Mouse (Mus musculus) embryonic facial prominence, embryonic 15.5 days (tissue): Measurements from ENCODE around the gene Pigc. TPM values are rescaled to one million over a fixed set of nuclear protein-coding genes. Genes with fewer than 3 reads are reported as not detected.

ENCODE experiments used
- ATAC-seq: fragments of 200-750 bp; cut with Nextera tagmentation; 2 replicates; pipeline ENCODE4 v1.8.0; 2017; ENCODE audit warnings: low read depth, moderate TSS enrichment; ENCODE audit not compliant: insufficient number of reproducible peaks, low FRiP score, low TSS enrichment
- H3K27ac ChIP-seq: fragments of 300-500 bp; sonication (generic); replicated peaks from 2 replicates; pipeline ENCODE4 v1.5.1; 2015; ENCODE audit warnings: mild to moderate bottlenecking, inconsistent platforms
- H3K27me3 ChIP-seq: fragments of 300-500 bp; sonication (generic); 2 replicates; pipeline ENCODE4 v1.6.1; 2015; ENCODE audit warnings: inconsistent platforms
- H3K36me3 ChIP-seq: fragments of 300-500 bp; sonication (generic); 2 replicates; pipeline ENCODE4 v1.6.1; 2015; ENCODE audit warnings: mild to moderate bottlenecking, inconsistent platforms
- H3K4me1 ChIP-seq: fragments of 300-500 bp; sonication (generic); 2 replicates; pipeline ENCODE4 v1.6.1; 2015; ENCODE audit warnings: inconsistent platforms
- H3K4me2 ChIP-seq: fragments of 300-500 bp; sonication (generic); replicated peaks from 2 replicates; pipeline ENCODE4 v1.6.1; 2015; ENCODE audit warnings: mild to moderate bottlenecking, inconsistent platforms
- H3K4me3 ChIP-seq: fragments of 300-500 bp; sonication (generic); replicated peaks from 2 replicates; pipeline ENCODE4 v1.5.1; 2015; ENCODE audit warnings: mild to moderate bottlenecking, inconsistent platforms
- H3K9ac ChIP-seq: fragments of 300-500 bp; sonication (generic); 2 replicates; pipeline ENCODE4 v1.6.1; 2015; ENCODE audit warnings: inconsistent platforms
- H3K9me3 ChIP-seq: fragments of 300-500 bp; sonication (generic); replicated peaks from 2 replicates; pipeline ENCODE4 v1.6.1; 2016; ENCODE audit warnings: inconsistent platforms
- WGBS: fragments of 180-500 bp; shearing (Covaris S2); methylation state at CpG from one replicate; pipeline ENCODE4 v1.1.7; 2015; 5-methylcytosine and 5-hydroxymethylcytosine counted together
- polyA plus RNA-seq: library from polyadenylated mRNA; unstranded; fragments of >200 nt; fragmentation: Nextera tagmentation; extraction: Ambion mirVana; gene quantifications from 2 replicates; pipeline ENCODE4 v1.2.1, GENCODE M21; 2015

Pigc gene
- polyA plus RNA-seq, 1 experiment from 2014 or later: 42.4 TPM

DNA sequence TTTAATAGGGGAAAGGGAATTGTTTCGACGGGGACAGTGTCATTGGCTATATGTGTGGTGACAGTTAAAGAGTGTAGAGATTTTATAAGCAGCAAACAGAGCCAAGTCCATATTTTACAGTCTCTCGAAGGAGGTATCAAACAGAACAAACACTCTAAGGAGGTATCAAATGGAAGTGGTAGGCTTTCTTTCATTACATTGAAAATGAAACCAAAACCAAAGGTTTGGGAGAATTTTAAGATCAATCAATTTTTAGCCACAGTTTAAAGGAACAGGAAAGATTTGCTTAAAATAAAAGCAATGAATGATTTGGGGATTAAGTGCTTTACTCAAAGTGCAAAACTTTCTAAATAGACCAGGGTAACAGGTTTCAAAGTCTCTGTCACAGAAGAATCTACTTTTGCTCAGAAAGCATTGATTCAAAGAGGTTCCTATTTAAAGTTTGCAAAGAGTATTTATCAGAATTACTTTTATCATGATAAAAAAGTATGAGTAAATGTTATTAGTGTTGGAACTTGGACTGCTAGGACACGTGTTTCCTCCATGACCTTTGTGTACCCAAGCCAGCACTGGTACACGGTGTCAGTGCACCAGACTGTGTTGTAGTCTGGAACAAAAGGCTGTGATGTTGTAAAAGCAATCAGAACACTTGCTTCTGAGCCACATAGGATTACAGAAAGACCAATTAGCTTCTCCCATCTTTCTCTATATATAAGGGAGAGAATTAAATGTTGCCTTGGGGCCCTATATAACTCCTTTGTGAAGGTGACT is 17.8 kb upstream of the Pigc start:
- Histone ChIP-seq H3K4me1 (no peaks in the 10 kb centered on the region), H3K9ac (no peak overlapping the region), H3K36me3 (no peaks in the 10 kb centered on the region), H3K4me2 (no peak overlapping the region), H3K4me3 (no peak overlapping the region), H3K9me3 (no peaks in the 10 kb centered on the region), H3K27ac (no peak overlapping the region), H3K27me3 (no peaks in the 10 kb centered on the region)
- 68% methylated on average over 5 of the region's 5 CpGs for WGBS
- no peak for ATAC-seq

DNA sequence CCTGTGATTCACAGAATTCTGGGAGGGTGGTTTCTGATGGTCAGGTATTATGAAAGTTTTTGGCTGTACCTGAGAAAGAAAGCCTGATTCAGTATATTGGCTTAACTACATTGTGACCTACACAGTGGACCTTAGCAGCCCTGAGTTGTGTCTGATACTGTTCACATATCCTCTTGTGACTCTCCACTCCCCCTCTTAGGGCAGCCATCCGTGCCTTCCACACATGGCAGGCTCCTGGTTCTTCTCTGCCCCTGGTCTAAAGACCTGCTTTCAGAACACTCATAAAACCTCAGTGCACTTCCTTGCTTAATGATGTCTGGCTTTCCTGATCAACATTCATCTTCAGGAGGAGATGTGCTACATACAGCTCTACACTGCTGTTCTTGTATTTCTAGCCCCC is 16.4 kb upstream of the Pigc start:
- no peaks in the 10 kb centered on the region for H3K9me3 ChIP-seq

DNA sequence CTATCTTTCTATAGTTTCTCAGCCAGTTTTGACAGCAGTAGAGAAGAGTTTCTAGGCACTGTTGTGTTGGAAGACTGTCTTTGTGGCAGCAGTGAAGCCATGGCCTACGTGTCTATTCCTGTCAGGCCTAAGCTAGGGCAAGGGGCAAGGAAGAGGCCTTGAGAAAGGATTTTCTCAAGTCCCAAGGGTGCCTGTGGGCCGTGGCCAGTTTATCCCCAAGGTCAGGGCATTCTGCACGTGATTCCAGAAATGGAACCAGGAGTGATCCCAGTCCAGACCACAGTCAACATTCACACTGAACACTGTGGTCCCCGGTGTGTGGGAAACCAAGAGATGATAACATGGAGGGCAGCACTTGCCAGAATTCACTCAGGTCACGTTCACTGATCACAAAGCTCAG is 13.1 kb upstream of the Pigc start:
- Histone ChIP-seq H3K9me3 (no peaks in the 10 kb centered on the region), H3K27ac (no peak overlapping the region), H3K4me1 (no peaks in the 10 kb centered on the region), H3K36me3 (no peaks in the 10 kb centered on the region), H3K4me3 (no peak overlapping the region), H3K9ac (no peak overlapping the region), H3K27me3 (no peaks in the 10 kb centered on the region), H3K4me2 (no peak overlapping the region)
- WGBS: 69% methylated on average over 5 of the region's 5 CpGs
- ATAC-seq: no peak

More for the DNA sequence above, 16.4 kb upstream of the Pigc start:
- H3K27me3 ChIP-seq: no peaks in the 10 kb centered on the region
- H3K36me3 ChIP-seq: no peaks in the 10 kb centered on the region
- 64% methylated on average over 1 of the region's 1 CpGs for WGBS
- H3K9ac ChIP-seq: no peak overlapping the region
- H3K4me3 ChIP-seq: no peak overlapping the region
- no peak overlapping the region for H3K4me2 ChIP-seq
- H3K4me1 ChIP-seq: no peaks in the 10 kb centered on the region
- no peak overlapping the region for H3K27ac ChIP-seq
- ATAC-seq: no peak

DNA sequence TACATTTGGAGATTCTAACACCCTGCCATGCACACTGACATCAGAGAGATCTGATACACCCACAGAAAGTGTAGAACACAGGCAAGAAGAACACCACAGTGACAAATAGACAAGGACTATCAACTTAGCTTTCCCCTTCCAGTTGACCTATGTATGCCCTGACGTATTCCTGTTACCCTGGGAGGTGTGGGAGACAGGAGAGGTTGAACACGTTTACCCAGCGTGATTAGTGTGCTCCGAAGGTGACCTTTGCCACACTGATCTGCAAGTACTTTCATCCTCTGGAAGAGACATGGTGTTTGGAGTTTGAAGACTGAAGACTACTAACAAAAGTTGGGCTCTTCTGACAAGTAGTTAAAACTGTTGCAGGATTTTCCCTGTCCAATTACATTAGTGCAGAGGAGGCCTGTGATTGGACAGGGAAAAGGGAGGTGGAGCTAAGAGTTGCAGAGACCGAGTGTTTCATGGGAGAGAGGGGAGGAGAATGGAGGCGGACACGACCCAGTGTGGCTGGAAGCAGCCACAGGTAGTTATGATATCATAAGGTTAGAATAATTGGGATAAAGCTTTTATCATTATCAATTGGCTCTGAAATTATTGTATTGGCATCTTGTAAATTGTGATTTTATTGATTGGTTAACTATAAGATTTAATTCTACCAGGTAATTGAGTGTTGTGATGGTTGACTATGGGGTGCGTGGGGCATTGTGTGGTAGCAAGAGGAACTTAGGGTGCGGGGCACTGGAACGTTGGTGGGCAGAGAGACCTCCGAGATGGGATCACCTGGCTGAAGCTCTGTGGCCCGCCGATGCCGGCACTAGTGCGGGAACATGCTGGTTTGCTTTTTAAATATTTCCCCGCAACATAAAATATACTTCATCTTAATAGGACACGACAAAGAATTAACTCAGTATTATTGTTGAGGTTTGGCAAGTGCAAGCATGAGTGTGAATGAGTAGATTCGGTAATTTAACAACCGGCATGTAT is 10.7 kb upstream of the Pigc start:
- H3K36me3 ChIP-seq: no peaks in the 10 kb centered on the region
- 81% methylated on average over 19 of the region's 19 CpGs for WGBS

DNA sequence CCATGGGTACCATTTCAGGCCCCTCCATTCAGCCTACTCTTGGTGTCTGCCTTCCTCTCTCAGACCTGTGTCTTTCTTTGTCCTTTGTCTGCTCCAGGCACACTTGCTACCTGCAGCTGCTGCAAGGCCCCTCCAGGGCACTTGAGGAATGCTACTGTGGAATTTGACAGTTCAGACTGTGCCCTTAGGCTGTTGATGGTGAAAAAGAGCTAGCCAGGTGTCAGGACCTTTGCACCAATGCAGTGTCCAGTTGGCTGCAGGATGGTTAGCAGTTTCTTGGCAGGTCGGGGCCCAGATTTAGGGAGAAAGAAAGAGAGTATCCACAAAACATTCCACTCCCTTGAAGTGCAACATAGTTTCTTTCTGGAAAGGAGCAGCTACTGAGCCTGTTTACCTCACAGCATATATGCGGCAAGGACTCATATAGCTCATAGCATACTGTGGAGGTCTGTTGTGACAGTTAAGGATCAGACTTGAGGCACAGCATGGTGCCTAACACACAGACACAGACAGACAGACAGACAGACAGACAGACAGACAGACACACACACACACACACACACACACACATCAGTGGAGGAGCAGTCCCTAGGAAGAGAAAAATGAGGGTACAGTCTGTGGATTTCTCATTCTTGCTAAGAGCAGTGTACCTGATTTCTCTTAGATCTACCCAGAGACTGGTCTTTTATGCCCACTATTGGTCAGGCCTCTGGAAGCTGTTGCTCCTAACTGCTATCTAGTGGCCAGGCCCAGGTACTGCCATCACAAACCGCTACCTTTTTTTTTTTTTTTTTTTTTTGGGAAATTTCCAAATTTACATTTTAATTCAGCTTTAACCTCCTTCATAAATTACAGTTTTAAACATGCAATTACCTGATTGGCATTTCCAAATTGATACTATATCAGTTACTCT is 6.3 kb upstream of the Pigc start:
- Histone ChIP-seq H3K4me2 (no peak overlapping the region), H3K4me1 (no peaks in the 10 kb centered on the region), H3K9me3 (no peaks in the 10 kb centered on the region), H3K36me3 (no peaks in the 10 kb centered on the region), H3K4me3 (no peak overlapping the region), H3K27ac (no peak overlapping the region), H3K9ac (no peak overlapping the region), H3K27me3 (no peaks in the 10 kb centered on the region)
- ATAC-seq: no peak
- WGBS: 42% methylated on average over 3 of the region's 3 CpGs

More for the DNA sequence above, 10.7 kb upstream of the Pigc start:
- H3K9me3 ChIP-seq: no peaks in the 10 kb centered on the region
- no peaks in the 10 kb centered on the region for H3K27me3 ChIP-seq
- H3K27ac ChIP-seq: no peak overlapping the region
- no peaks in the 10 kb centered on the region for H3K4me1 ChIP-seq
- H3K4me2 ChIP-seq: no peak overlapping the region
- no peak overlapping the region for H3K4me3 ChIP-seq
- no peak for ATAC-seq
- H3K9ac ChIP-seq: no peak overlapping the region

DNA sequence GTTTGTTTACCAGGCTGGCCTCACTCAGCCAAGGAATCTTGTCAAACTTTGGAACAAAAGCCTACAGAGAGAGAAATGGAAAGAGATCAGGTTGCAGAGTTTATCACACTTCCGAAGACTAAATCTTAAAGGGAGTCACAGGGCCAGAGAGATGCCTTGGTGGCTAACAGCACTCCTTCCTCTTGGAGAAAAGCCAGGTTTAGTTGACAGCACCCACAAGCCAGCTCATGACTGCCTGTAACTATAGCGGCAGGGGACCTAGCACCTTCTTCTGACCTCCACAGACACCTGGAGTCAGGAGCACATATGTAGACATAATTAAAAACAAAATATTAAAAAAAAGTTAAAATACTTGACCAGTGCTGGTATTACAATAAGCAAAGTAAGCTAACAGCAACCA is 1.1 kb upstream of the Pigc start:
- no peak overlapping the region for H3K27ac ChIP-seq
- WGBS: 73% methylated on average over 2 of the region's 2 CpGs
- H3K4me2 ChIP-seq: no peak overlapping the region
- no peak for ATAC-seq
- no peak overlapping the region for H3K4me3 ChIP-seq
- no peaks in the 10 kb centered on the region for H3K27me3 ChIP-seq
- no peak overlapping the region for H3K9ac ChIP-seq
- peaks cover 16% of the 10 kb centered on the region for H3K4me1 ChIP-seq
- H3K36me3 ChIP-seq: peaks cover 11% of the 10 kb centered on the region
- H3K9me3 ChIP-seq: no peaks in the 10 kb centered on the region

DNA sequence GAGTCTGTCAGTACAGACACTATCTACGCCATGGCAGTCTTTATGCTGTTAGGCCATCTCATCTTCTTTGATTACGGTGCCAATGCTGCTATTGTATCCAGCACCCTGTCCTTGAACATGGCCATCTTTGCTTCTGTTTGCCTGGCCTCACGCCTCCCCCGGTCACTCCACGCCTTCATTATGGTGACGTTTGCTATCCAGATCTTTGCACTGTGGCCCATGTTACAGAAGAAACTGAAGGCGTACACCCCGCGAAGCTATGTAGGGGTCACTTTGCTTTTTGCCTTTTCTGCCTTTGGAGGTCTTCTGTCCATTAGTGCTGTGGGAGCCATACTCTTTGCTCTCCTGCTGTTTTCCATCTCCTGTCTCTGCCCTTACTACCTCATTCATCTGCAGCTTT is 1.9 kb downstream of the Pigc start:
- H3K4me2 ChIP-seq: no peak overlapping the region
- 94% methylated on average over 9 of the region's 9 CpGs for whole genome bisulfite sequencing
- H3K27ac ChIP-seq: no peak overlapping the region
- H3K27me3 ChIP-seq: no peaks in the 10 kb centered on the region
- no peaks in the 10 kb centered on the region for H3K9me3 ChIP-seq
- peaks cover 27% of the 10 kb centered on the region for H3K4me1 ChIP-seq
- no peak overlapping the region for H3K4me3 ChIP-seq
- ATAC-seq: no peak
- no peak overlapping the region for H3K9ac ChIP-seq
- peaks cover 11% of the 10 kb centered on the region for H3K36me3 ChIP-seq

DNA sequence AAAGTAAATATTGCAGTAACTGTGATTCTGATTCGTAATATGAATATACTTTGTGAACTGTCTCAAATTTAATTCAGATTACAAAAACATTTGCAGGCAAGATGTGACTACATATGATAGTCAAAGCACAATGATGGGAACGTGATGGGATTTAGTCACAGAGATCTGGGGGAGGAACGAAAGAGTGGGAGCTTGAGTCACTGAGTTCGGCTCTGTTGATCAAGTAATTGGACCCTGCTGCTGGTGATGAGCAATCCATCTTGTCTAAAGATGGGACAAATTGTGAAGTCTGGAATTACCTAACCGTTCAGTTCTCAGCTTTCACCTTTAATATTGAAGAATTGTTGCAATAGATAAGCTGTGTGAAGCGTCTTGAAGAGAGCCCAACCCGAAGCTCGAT is 3.2 kb downstream of the Pigc start:
- Histone ChIP-seq H3K4me3 (no peak overlapping the region), H3K36me3 (peaks cover 11% of the 10 kb centered on the region), H3K4me1 (peaks cover 39% of the 10 kb centered on the region), H3K27me3 (no peaks in the 10 kb centered on the region), H3K9ac (no peak overlapping the region), H3K4me2 (no peak overlapping the region), H3K27ac (no peak overlapping the region), H3K9me3 (no peaks in the 10 kb centered on the region)
- no peak for ATAC-seq
- 74% methylated on average over 8 of the region's 8 CpGs for WGBS

DNA sequence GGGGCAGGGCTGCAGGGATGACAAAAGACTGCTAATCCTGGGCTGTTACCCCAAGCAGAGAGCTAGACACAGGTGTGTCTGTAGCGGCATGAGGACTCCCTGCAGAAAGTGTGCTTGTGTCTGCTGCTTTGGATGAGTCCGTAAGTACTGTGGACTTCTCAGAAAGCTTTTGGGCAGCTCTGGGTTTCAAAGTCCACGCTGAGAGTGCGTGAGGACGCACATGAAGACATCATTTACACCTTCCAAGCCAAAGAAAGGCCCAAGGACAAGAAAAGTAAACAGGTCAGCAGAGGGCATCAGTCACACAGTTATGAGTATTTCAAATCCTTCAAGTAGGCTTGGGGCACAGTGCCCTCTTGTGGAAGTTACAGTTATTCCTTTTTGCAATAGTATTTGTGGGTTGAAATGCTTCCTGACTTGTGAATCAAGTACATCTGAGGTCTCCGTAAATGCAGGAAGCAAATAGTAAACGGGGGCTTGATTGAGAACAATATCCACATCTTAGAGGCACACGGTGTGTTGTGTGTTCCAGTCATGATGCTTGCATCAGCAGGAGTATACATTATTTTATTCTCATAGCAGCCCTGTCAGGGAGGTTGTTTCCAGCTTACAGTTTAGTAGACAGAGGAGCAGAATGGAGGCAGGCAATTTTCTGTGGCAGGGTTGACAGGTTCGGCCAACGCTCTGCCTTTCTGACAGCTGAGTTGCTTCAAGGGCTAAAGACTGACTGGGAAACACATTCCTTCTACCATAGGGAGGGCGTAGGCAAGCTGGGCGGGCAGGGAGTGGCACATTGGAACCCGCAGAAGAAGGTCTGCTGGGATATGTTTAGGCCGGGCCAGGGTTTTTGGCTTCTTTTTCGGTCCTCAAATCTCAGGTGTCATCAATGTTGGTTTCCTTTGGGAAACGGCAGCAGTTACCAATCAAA is 7.5 kb downstream of the Pigc start:
- no peaks in the 10 kb centered on the region for H3K27me3 ChIP-seq
- WGBS: 26% methylated on average over 16 of the region's 16 CpGs
- no peak overlapping the region for H3K9ac ChIP-seq
- no peaks in the 10 kb centered on the region for H3K9me3 ChIP-seq
- no peak overlapping the region for H3K4me2 ChIP-seq
- peak overlapping the region; percentile 80 for H3K27ac ChIP-seq
- H3K4me1 ChIP-seq: peaks cover 40% of the 10 kb centered on the region
- peak; percentile 44 for ATAC-seq
- H3K36me3 ChIP-seq: no peaks in the 10 kb centered on the region
- H3K4me3 ChIP-seq: no peak overlapping the region

DNA sequence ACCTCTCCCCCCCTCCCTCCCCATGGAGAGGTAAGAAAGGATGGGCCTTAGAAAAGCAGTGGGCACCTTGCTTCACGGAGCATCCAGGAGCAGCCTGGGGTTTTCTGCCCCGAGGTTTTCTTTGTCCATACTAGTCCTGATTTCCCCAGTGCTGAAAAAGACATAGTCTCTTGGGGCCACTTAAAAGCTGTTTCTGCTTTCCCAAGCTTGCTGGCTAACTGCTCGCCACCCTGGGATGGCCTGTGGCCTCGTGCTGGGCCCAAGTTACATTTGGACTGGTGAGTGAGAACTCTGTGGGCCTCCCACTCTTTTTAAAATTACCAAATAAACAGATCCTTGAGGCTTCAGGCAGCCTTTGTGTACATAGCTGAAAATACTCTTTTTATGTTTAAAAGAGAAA is 8.3 kb downstream of the Pigc start:
- H3K4me2 ChIP-seq: no peak overlapping the region
- no peaks in the 10 kb centered on the region for H3K9me3 ChIP-seq
- H3K9ac ChIP-seq: no peak overlapping the region
- H3K27ac ChIP-seq: peak overlapping the region; percentile 80
- 51% methylated on average over 4 of the region's 4 CpGs for WGBS
- no peak for ATAC-seq
- H3K4me3 ChIP-seq: no peak overlapping the region
- peaks cover 40% of the 10 kb centered on the region for H3K4me1 ChIP-seq
- H3K36me3 ChIP-seq: no peaks in the 10 kb centered on the region
- no peaks in the 10 kb centered on the region for H3K27me3 ChIP-seq
